Mouse (Mus musculus) hindbrain, embryonic 16.5 days (tissue): ENCODE measurements at regions not wholly inside any gene's neighbourhood (a gene's known extent, or its start where the extent isn't known, plus 50 kb on each side); places are given as distances from the start of the nearest gene placed in this dataset.
A peak's percentile ranks its signal among the peaks of the same experiment; 100 is the strongest.

Experiments
- ATAC-seq: fragments of 200-750 bp; cut with Nextera tagmentation; 2 replicates; pipeline ENCODE4 v1.8.0; 2017; ENCODE audit warnings: moderate TSS enrichment, moderate library complexity
- H3K27ac ChIP-seq: fragments of 300-500 bp; sonication (generic); 2 replicates; pipeline ENCODE4 v1.5.1; 2014; ENCODE audit warnings: low read depth, mild to moderate bottlenecking, control low read depth, low read length, moderate library complexity
- H3K27me3 ChIP-seq: fragments of 300-500 bp; sonication (generic); replicated peaks from 2 replicates; pipeline ENCODE4 v1.6.1; 2014; ENCODE audit warnings: low read length; ENCODE audit not compliant: control insufficient read depth, insufficient read depth
- H3K36me3 ChIP-seq: fragments of 300-500 bp; sonication (generic); 2 replicates; pipeline ENCODE4 v1.6.1; 2014; ENCODE audit warnings: mild to moderate bottlenecking, low read length, moderate library complexity, mixed read lengths; ENCODE audit not compliant: control insufficient read depth, insufficient read depth
- H3K4me1 ChIP-seq: fragments of 300-500 bp; sonication (generic); 2 replicates; pipeline ENCODE4 v1.6.1; 2014; ENCODE audit warnings: low read depth, low read length; ENCODE audit not compliant: control insufficient read depth, insufficient read depth
- H3K4me2 ChIP-seq: fragments of 300-500 bp; sonication (generic); 2 replicates; pipeline ENCODE4 v1.6.1; 2014; ENCODE audit warnings: mild to moderate bottlenecking, low read length, control low read depth, moderate library complexity
- H3K4me3 ChIP-seq: fragments of 300-500 bp; sonication (generic); 2 replicates; pipeline ENCODE4 v1.5.1; 2014; ENCODE audit warnings: mild to moderate bottlenecking, low read length, control low read depth, moderate library complexity
- H3K9ac ChIP-seq: fragments of 300-500 bp; sonication (generic); 2 replicates; pipeline ENCODE4 v1.6.1; 2014; ENCODE audit warnings: low read depth, mild to moderate bottlenecking, control low read depth, low read length, moderate library complexity
- H3K9me3 ChIP-seq: fragments of 300-500 bp; sonication (generic); 2 replicates; pipeline ENCODE4 v1.6.1; 2014; ENCODE audit warnings: mild to moderate bottlenecking, low read length, moderate library complexity; ENCODE audit not compliant: control insufficient read depth
- WGBS: fragments of 180-500 bp; shearing (Covaris S2); extraction: QIAGEN DNeasy Blood & Tissue Kit; methylation state at CpG from one replicate; pipeline ENCODE4 v1.1.7; 2014; 5-methylcytosine and 5-hydroxymethylcytosine counted together

GRCm38 (mm10) chr15:67337040-67337395 is 836.3 kb upstream of the Lrrc6 start:
- Histone ChIP-seq H3K27ac (no peak overlapping the region), H3K4me3 (no peak overlapping the region), H3K4me1 (no peaks in the 10 kb centered on the region), H3K9me3 (no peaks in the 10 kb centered on the region), H3K27me3 (no peaks in the 10 kb centered on the region), H3K4me2 (no peak overlapping the region), H3K36me3 (no peaks in the 10 kb centered on the region), H3K9ac (no peak overlapping the region)
- no peak for ATAC-seq
- WGBS = 86% methylated on average over 5 of the region's 5 CpGs

DNA sequence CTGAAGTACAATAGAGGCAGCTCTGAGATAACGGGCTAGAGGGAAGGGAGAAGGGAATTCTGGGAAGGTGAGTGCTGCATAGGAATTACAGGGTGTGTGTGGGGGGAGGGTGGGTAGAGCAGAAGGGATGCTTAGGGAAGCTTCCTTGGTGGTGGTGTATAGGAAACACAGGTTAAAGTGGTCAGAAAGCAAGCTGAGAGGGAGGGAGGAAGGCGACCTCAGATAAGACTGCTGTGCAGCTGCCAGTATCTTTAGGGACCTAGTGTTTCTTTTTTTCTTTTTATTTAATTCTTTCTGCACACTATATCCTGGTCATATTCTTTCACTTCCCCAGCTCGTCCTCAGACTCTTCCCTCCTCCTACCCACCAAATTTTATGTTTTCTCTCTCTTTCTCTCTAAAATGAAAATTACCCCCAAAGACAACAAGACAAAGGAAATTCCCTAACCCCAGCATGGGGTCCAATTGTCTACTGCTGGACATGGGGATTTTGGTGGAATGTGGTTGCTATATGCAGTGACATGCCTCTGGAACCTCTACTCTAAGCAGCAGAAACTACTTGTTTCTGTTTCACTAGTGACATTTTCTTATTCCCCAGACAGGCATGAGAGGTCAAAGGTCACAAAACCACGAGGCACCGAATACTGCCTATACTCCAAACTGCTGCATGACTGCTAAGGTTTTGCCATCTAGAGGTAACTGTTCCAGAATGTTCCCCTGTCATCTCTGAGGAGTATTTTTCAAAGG is 835.8 kb upstream of the Lrrc6 start:
- Histone ChIP-seq H3K9me3 (no peaks in the 10 kb centered on the region), H3K27me3 (no peaks in the 10 kb centered on the region), H3K4me1 (no peaks in the 10 kb centered on the region), H3K9ac (no peak overlapping the region), H3K4me2 (no peak overlapping the region), H3K36me3 (no peaks in the 10 kb centered on the region), H3K4me3 (no peak overlapping the region), H3K27ac (no peak overlapping the region)
- ATAC-seq = no peak
- 50% methylated on average over 5 of the region's 5 CpGs for WGBS

- no peaks in the 10 kb centered on the region for H3K4me1 ChIP-seq
- no peak for ATAC-seq
- no peak overlapping the region for H3K4me2 ChIP-seq
- H3K4me3 ChIP-seq = no peak overlapping the region
- H3K27me3 ChIP-seq = no peaks in the 10 kb centered on the region
- no peaks in the 10 kb centered on the region for H3K36me3 ChIP-seq
- WGBS = 88% methylated on average over 1 of the region's 1 CpGs
- H3K27ac ChIP-seq = no peak overlapping the region
- no peak overlapping the region for H3K9ac ChIP-seq
- H3K9me3 ChIP-seq = no peaks in the 10 kb centered on the region
Observed at GRCm38 (mm10) chr15:67332521-67332920, 831.8 kb upstream of the Lrrc6 start.

DNA sequence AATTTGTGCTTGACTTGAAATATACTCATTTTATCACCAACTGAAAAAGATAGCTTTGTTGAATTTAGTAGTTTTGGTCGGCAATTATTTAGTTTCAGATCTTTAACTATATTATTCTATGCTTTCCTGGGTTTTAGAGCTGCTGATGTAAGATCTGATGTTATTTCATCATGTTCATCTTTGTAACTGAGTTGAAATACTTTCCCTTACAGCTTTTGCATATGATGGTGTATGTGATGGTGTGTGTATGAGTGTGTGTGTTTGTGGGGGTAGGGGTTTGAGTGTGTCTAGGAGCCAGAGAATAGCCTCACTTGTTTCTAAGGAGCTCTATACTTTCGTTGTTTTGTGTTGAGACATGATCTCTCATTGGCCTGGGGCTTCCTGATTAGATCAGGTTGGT is 819.6 kb upstream of the Lrrc6 start:
- ATAC-seq = no peak
- Histone ChIP-seq H3K4me2 (no peak overlapping the region), H3K9ac (no peak overlapping the region), H3K4me3 (no peak overlapping the region), H3K27ac (no peak overlapping the region), H3K4me1 (no peaks in the 10 kb centered on the region), H3K9me3 (no peaks in the 10 kb centered on the region), H3K27me3 (no peaks in the 10 kb centered on the region), H3K36me3 (no peaks in the 10 kb centered on the region)
- 77% methylated on average over 2 of the region's 2 CpGs for WGBS

DNA sequence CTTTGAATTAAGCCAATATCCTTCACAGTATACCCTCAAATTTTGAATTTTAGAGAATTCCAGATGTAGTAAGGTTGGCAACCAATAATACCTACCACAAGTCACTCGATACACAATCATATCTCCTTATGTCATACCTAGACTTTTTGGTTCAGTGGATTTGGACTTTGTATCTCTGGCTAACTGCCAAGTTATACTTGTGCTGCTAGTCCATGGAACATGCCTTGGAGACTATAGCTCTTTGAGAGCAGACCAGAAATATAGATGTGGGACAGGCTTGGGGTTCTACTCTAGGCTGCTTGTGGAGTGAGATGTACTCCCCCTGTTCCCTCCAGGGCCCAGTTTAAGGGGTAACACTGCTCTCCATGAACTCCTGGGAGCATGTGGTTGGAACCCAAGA is 814.5 kb upstream of the Lrrc6 start:
- no peaks in the 10 kb centered on the region for H3K36me3 ChIP-seq
- no peaks in the 10 kb centered on the region for H3K9me3 ChIP-seq
- no peaks in the 10 kb centered on the region for H3K27me3 ChIP-seq
- H3K4me3 ChIP-seq = no peak overlapping the region
- no peaks in the 10 kb centered on the region for H3K4me1 ChIP-seq
- H3K4me2 ChIP-seq = no peak overlapping the region
- no peak for ATAC-seq
- no peak overlapping the region for H3K9ac ChIP-seq
- no peak overlapping the region for H3K27ac ChIP-seq
- WGBS = 97% methylated on average over 1 of the region's 1 CpGs

GRCm38 (mm10) chr15:67313648-67314047 is 812.9 kb upstream of the Lrrc6 start:
- no peak overlapping the region for H3K4me2 ChIP-seq
- H3K27me3 ChIP-seq = no peaks in the 10 kb centered on the region
- no peak overlapping the region for H3K9ac ChIP-seq
- no peak overlapping the region for H3K4me3 ChIP-seq
- H3K9me3 ChIP-seq = no peaks in the 10 kb centered on the region
- H3K4me1 ChIP-seq = no peaks in the 10 kb centered on the region
- ATAC-seq = no peak
- no peak overlapping the region for H3K27ac ChIP-seq
- no peaks in the 10 kb centered on the region for H3K36me3 ChIP-seq

DNA sequence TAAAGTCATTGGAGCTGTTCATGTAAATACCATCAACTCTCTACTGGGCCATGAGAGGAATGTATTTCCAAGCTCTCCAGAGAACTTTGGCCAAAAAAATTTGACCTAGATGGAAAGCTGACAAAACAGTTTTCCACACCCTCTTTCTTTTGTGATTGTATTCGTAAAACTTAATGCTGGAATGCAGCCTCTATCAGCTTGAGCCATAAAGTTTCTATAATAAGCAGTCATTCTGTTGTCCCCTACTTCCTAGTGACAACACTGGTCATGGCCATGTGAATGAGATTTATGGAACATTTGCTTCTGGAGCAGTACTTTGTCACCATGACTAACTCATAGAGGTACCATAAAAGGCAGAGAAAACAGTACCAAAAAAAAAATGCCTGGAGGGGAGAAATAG is 805.0 kb upstream of the Lrrc6 start:
- Histone ChIP-seq H3K27ac (no peak overlapping the region), H3K4me2 (no peak overlapping the region), H3K9ac (no peak overlapping the region), H3K4me1 (no peaks in the 10 kb centered on the region), H3K27me3 (no peaks in the 10 kb centered on the region), H3K4me3 (no peak overlapping the region), H3K9me3 (no peaks in the 10 kb centered on the region), H3K36me3 (no peaks in the 10 kb centered on the region)
- 73% methylated on average over 1 of the region's 1 CpGs for WGBS
- no peak for ATAC-seq

DNA sequence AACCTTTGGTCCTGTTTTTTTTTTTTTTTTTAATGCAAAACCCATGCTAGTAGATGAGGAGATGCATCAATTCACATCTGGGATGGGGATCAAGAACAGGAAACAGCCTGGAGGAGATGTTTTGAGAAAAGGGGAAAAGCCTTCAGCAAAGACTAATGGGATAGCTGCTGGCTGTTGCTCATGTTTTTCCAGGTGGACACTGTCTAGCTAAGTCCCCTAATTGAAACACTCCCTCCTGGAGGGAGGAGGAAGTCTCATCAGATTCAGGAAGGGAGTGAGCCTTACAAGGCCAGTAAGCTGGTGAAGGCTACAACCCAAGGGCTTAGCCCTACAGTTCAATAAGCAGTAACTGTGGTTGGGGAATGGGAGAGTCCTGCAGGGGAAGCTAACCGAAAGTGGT is 803.1 kb upstream of the Lrrc6 start:
- Histone ChIP-seq H3K9me3 (no peaks in the 10 kb centered on the region), H3K9ac (no peak overlapping the region), H3K27ac (no peak overlapping the region), H3K4me3 (no peak overlapping the region), H3K36me3 (no peaks in the 10 kb centered on the region), H3K4me1 (no peaks in the 10 kb centered on the region), H3K4me2 (no peak overlapping the region), H3K27me3 (no peaks in the 10 kb centered on the region)
- WGBS = 73% methylated on average over 1 of the region's 1 CpGs
- ATAC-seq = no peak

GRCm38 (mm10) chr15:67301871-67302363 is 801.2 kb upstream of the Lrrc6 start:
- Histone ChIP-seq H3K9me3 (no peaks in the 10 kb centered on the region), H3K4me3 (no peak overlapping the region), H3K4me1 (no peaks in the 10 kb centered on the region), H3K4me2 (no peak overlapping the region), H3K36me3 (no peaks in the 10 kb centered on the region), H3K9ac (no peak overlapping the region), H3K27ac (no peak overlapping the region), H3K27me3 (no peaks in the 10 kb centered on the region)
- WGBS = 68% methylated on average over 6 of the region's 6 CpGs
- ATAC-seq = peak; percentile 52; the same call in 1 of the 2 replicates

DNA sequence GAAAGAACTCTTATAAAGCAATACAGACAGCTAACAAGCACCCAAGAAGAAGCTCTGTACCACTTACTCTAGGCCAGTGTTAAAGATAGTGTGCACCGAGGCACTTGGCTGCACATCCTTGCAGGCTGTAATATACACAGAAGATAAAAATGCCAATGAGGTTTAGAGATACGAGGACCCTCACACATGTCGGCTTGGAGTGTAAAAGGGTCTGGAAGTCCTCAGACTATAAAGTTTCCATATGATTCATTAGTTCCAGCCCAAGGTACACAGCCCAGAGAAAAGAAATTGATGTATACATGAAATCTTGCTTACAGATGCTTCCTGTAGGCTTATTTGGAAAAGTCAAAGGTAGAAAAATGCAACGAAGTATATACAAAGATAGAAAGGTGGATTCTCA is 800.3 kb upstream of the Lrrc6 start:
- Histone ChIP-seq H3K4me2 (no peak overlapping the region), H3K9me3 (no peaks in the 10 kb centered on the region), H3K36me3 (no peaks in the 10 kb centered on the region), H3K4me1 (no peaks in the 10 kb centered on the region), H3K27ac (no peak overlapping the region), H3K27me3 (no peaks in the 10 kb centered on the region), H3K4me3 (no peak overlapping the region), H3K9ac (no peak overlapping the region)
- WGBS = 87% methylated on average over 4 of the region's 4 CpGs
- no peak for ATAC-seq
